Mouse (Mus musculus) heart, embryonic 15.5 days (tissue): ENCODE results near the gene Phactr1. TPM values are rescaled to one million over a fixed set of nuclear protein-coding genes. Genes with fewer than 3 reads are reported as not detected.

Source experiments
- ATAC-seq: fragments of 200-750 bp; cut with Nextera tagmentation; replicated peaks from 2 replicates; pipeline ENCODE4 v1.8.0; 2017; ENCODE audit warnings: low read depth, moderate TSS enrichment; ENCODE audit not compliant: insufficient number of reproducible peaks, insufficient read depth, low FRiP score
- H3K27ac ChIP-seq: fragments of 300-500 bp; sonication (generic); 2 replicates; pipeline ENCODE4 v1.5.1; 2015; ENCODE audit warnings: mild to moderate bottlenecking, inconsistent platforms
- H3K27me3 ChIP-seq: fragments of 300-500 bp; sonication (generic); 2 replicates; pipeline ENCODE4 v1.6.1; 2015; ENCODE audit warnings: inconsistent platforms
- H3K36me3 ChIP-seq: fragments of 300-500 bp; sonication (generic); 2 replicates; pipeline ENCODE4 v1.6.1; 2015; ENCODE audit warnings: mild to moderate bottlenecking, inconsistent platforms
- H3K4me1 ChIP-seq: fragments of 300-500 bp; sonication (generic); replicated peaks from 2 replicates; pipeline ENCODE4 v1.6.1; 2015; ENCODE audit warnings: inconsistent platforms
- H3K4me2 ChIP-seq: fragments of 300-500 bp; sonication (generic); 2 replicates; pipeline ENCODE4 v1.6.1; 2015; ENCODE audit warnings: inconsistent platforms, mild to moderate bottlenecking, moderate library complexity
- H3K4me3 ChIP-seq: fragments of 300-500 bp; sonication (generic); 2 replicates; pipeline ENCODE4 v1.5.1; 2015; ENCODE audit warnings: mild to moderate bottlenecking, inconsistent platforms
- H3K9ac ChIP-seq: fragments of 300-500 bp; sonication (generic); 2 replicates; pipeline ENCODE4 v1.6.1; 2015; ENCODE audit warnings: mild to moderate bottlenecking, inconsistent platforms
- H3K9me3 ChIP-seq: fragments of 300-500 bp; sonication (generic); replicated peaks from 2 replicates; pipeline ENCODE4 v1.6.1; 2016; ENCODE audit warnings: inconsistent platforms
- WGBS: fragments of 180-500 bp; shearing (Covaris S2); methylation state at CpG from one replicate; pipeline ENCODE4 v1.1.7; 2015; ENCODE audit warnings: mixed read lengths; 5-methylcytosine and 5-hydroxymethylcytosine counted together
- polyA plus RNA-seq: library from polyadenylated mRNA; unstranded; fragments of >200 nt; fragmentation: Nextera tagmentation; extraction: Ambion mirVana; gene quantifications from 2 replicates; pipeline ENCODE4 v1.2.1, GENCODE M21; 2015

The Phactr1 gene
- polyA plus RNA-seq, 1 experiment from 2014 or later, result 6.5 TPM

DNA sequence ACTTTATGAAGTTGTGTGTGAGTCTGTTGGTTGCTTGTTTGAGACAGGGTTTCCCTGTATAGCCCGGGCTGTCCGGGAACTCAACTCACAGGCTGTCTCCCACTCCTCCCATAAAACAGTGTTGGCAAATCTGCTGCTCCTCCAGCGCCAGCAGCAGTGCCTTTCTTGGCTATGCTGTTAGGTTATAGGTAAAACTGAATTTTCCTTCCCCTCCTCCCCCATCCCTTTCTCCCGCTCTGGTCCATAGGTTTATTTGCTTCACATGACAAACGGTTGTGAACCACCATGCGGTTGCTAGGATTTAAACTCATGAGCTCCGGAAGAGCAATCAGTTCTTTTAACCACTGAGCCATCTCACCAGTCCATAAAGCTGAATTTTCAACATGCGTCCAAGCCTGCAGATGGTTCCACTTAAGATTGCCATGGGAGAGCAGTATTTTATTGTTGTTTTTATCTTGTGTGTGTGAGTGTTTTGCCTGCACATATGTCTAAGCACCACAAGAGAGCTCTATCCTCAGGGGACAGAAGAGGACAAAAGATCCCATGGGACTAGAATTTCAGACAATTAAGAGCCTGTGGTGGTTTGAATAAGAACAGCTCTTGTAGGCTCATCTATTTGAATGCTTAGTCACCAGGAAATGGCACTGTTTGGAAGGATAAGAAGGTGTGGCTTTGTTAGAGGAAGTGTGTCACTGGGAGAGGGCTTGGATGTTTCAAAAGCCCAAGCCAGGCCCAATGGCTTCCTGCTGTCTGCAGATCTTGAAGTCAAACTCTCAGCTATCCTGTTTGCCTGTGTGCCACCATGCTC is 503.0 kb downstream of the Phactr1 start:
- peak overlapping the region; percentile 56 for H3K4me2 ChIP-seq
- 0 out of 2 replicates have a peak, but pooled peaks have one; percentile 45 for ATAC-seq

GRCm38 (mm10) chr13:43187736-43188135 is 507.3 kb downstream of the Phactr1 start:
- no peak overlapping the region for H3K4me2 ChIP-seq
- no peak for ATAC-seq
- WGBS, result 95% methylated on average over 4 of the region's 4 CpGs

More for the DNA sequence above, 503.0 kb downstream of the Phactr1 start:
- Histone ChIP-seq H3K4me1 (peaks cover 11% of the 10 kb centered on the region), H3K9ac (no peak overlapping the region), H3K27ac (no peak overlapping the region), H3K9me3 (no peaks in the 10 kb centered on the region), H3K36me3 (no peaks in the 10 kb centered on the region), H3K27me3 (peaks cover 12% of the 10 kb centered on the region; the same call in 1 of the 2 replicates), H3K4me3 (peak overlapping the region; percentile 40)
- 49% methylated on average over 8 of the region's 8 CpGs for WGBS

More at GRCm38 (mm10) chr13:43187736-43188135, 507.3 kb downstream of the Phactr1 start:
- H3K27me3 ChIP-seq, result no peaks in the 10 kb centered on the region
- H3K27ac ChIP-seq, result no peak overlapping the region
- no peak overlapping the region for H3K4me3 ChIP-seq
- H3K9me3 ChIP-seq, result no peaks in the 10 kb centered on the region
- H3K9ac ChIP-seq, result no peak overlapping the region
- peaks cover 23% of the 10 kb centered on the region for H3K4me1 ChIP-seq
- H3K36me3 ChIP-seq, result no peaks in the 10 kb centered on the region
